Mouse (Mus musculus): Measurements from ENCODE around the gene Zkscan16.

Gene Zkscan16

GRCm38 (mm10) chr4:58935846-58936245, 7.6 kb upstream of the Zkscan16 start:
- peak; percentile 29 for DNase-seq (ENCODE audit: low read depth, low spot score)

DNA sequence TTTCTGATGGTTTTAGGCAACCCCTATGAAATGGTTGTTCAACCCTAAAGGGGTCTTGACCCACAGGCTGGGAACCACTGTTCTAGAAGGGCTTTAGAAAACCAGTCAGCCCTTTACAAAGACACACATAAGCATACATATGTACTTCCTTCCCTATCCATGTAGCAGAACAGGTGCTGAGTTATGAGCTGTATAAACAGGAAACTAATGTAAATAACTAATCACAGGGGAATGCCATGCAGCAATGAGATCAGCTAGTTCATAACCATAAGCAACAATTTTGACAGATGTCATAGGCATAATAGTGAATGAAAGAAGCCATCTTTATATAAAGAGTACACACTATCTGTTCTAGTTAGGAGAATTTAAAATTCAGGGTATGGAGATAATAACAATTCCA, 1.8 kb upstream of the Zkscan16 start:
- no peak for DNase-seq (ENCODE audit: low read depth, low spot score)

- no peak for DNase-seq (ENCODE audit: low read depth, low spot score)
These were observed 486 bp upstream of the Zkscan16 start for GRCm38 (mm10) chr4:58942942-58943341.

DNA sequence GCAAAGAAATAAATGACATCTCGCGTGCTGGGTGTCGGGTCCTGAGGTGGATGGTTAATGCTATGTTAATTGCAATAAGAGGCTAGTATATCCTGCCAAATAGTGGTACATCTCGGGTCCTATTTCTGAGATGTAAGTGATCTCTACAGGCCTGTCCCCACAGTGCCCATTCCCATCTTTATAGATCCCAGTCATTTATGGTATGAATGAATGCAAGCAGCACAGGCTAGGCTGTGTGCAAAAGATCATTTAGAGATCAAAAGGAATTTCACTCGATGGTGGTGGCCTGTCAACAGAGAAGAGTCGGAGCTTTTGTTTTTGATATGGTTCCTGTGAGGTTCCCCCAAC, 752 bp downstream of the Zkscan16 start:
- DNase-seq (ENCODE audit: low read depth, low spot score), result no peak

DNA sequence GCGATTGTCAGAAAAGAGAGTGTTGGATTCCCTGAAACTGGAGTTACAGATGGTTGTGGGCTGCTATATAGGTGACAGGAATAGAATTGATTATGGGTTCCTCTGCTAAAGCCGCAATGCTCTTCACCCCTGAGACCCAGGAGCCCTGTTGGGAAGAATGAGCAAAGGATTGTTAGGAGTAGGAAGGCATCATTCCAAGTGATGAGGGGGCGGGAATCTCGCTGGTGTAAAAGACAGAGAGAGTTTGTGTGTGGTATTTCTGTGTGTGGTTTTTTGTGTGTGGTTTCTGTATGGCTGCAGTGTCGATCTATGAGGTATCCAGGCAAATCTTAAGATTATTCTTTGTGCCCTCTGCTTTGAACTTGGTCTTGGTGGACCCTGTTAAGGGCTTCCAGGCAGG, 1.3 kb downstream of the Zkscan16 start:
- no peak for DNase-seq (ENCODE audit: low read depth, low spot score)

GRCm38 (mm10) chr4:58948391-58948790, 5.0 kb downstream of the Zkscan16 start:
- DNase-seq (ENCODE audit: low read depth, low spot score), result no peak

DNA sequence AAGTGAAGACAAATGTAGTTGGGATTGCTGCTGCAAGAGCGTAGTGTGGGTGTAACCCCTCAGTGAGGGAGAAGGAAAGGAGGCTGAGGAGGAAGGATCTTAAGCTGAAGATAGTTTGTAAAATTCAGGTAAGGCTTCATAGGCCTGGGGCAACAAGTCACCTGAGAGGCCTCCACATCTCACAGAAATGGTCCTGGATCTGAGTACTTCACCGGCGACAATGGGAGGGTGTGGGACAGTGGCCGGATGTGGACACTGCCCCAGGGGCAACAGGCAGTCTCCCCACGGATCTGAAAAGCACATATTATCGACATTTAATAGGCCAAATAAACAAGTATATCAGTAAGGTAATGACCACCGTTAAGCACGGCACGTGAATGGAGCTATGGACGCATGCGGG, 9.2 kb downstream of the Zkscan16 start:
- no peak for DNase-seq (ENCODE audit: low read depth, low spot score)

- DNase-seq (ENCODE audit: low read depth, low spot score), result no peak
These were observed 18.3 kb downstream of the Zkscan16 start for GRCm38 (mm10) chr4:58961719-58962118.

- DNase-seq (ENCODE audit: low read depth, low spot score), result no peak
These were observed 19.8 kb downstream of the Zkscan16 start for GRCm38 (mm10) chr4:58963271-58963670.

- no peak for DNase-seq (ENCODE audit: low read depth, low spot score)
These were observed 21.7 kb downstream of the Zkscan16 start for GRCm38 (mm10) chr4:58965136-58965535.

- DNase-seq (ENCODE audit: low read depth, low spot score), result no peak
These were observed 27.2 kb downstream of the Zkscan16 start for GRCm38 (mm10) chr4:58970678-58971077.

DNA sequence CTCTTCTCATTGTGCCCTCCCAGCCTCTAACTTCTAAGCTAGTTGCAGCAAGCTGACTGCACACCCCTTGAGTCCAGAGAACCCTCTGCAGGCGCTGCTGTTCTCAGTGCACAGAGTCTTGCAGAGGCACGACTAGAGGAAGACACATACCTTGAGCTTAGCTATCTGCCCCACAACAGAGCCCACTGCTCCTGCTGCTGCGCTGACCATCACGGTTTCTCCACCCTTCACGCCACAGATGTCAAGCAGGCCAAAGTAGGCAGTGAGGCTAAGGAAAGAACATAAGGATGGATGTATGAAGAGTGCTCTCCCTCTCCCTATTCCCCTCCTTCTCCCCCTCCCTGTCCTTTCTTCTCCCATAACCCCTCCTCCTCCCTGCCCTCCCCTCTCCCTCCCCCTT, 32.3 kb downstream of the Zkscan16 start:
- DNase-seq (ENCODE audit: low read depth, low spot score), result no peak

DNA sequence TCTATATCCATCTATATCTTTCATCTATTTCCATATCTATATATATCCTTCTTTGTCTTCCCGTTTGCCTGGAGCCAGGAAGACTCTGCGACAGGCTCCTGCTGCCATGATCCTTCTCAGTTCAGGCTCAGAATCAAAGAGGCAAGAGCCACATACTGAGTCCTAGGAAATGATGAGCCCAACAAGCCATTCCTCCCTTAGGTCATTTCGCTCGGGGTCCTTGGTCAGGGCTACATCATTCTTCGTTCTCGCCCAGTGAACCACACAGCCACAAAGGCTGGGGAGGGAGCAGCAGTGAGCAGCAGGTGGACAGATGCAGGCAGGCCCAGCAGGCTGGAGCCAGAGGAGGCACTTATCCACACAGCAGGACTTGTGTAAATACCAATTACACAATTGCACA, 38.0 kb downstream of the Zkscan16 start:
- DNase-seq (ENCODE audit: low read depth, low spot score), result no peak

DNA sequence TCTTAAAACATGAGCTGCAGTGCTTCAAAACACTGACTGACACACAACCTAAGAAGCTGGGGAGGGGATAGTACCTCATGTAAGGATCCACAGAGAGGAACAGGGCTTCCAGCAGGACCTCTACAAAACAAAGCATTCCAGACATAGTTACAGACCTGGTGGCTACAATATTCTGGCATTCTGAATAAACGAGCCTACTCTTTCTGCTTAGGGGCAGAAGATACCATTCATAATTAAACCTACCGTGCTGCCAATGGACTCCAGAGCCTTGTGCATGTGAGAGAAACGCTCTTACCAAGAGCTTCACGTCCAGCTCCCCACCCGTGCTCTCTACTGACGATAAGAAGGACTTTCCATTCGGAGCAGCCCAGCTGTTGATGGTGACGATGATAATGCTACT, 39.4 kb downstream of the Zkscan16 start:
- DNase-seq (ENCODE audit: low read depth, low spot score), result no peak

DNA sequence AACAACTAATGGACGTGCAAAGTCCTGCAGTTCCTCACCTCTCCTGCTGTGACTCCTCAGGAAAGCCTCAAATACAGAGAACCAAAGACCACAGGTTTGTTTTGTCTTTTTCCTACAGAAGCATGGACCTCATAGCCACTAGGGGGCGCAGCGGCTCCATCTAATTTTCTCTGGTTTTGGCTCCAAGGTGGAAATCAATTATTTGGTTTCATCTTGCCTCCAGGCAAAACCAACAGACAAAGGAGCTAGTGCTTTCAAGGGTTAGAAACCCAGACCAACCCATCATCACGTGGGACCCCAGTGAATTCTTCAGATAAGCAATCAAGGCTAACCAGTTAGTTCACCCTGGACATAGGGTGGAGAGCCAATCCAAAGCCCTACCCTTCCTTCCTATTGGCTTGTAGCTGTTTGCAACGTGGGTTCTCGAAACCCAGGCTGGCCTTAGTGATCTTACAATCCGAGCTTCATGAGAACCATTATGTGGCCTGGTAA, 41.8 kb downstream of the Zkscan16 start:
- peak; percentile 95 for DNase-seq (ENCODE audit: low read depth, low spot score)

DNA sequence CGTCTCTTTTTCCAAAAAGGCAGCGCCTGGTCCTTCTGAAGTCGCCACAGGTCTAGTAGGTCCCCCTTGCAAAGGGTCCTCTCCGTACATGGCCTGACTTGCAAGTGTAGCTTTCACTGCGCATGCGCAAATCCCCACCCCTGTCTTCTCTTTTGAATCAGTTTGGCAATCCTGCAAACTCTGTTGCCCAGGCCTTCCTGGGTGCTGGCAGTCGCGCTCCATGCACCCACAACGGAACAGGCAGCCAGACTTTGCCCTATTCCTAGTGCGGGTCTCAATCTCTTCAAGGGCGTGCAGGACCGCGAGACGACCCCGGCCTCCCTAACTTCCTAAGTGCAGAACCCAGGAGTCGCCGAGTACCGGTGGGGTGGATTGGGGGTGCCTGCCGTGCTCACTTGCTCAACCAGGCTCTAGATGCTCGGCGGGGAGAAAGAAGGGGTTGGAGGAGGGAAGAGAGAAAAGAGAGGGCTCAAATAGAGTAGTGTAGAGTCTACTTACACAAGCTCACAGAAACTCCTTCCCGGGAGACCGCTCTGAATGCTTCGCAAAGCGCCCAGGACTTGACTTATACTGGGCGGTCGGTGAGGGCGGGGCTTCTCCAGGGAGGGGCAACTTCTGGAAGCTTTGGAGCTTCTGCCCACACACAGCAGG, 43.2 kb downstream of the Zkscan16 start, which contains the start of gene Ptgr1:
Gene Ptgr1 (minus strand): TSS at position 580 of the 651 bp plus-strand sequence.
- DNase-seq (ENCODE audit: low read depth, low spot score), result peak; percentile 92

DNA sequence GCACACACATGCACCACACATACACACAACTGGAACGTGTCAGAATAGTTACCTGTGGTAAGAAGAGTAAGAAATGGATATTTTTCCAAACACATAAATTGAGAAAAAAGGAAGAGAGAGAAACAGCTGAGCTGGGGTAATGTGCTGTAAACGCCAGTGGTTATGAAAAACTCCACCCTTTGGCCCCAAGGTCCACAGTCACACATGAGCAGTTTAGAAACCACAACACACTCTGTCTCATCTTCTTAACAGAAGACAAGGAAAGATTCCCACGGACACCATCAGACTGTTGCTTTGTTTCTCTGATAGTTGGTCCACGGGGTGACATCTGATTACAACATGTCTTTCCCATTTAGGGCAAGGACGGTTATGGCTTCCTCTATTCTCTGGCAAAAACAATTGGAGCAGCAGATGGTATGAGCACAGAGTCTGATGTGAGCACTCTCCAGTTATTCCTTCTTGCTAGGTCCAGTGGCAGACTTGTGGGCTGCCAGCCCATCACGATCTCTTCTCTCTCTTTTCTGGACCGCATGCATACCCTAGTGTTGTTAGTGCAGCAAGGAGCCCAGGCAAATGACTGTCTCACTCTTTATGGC, 46.0 kb downstream of the Zkscan16 start:
- DNase-seq (ENCODE audit: low read depth, low spot score), result no peak

- DNase-seq (ENCODE audit: low read depth, low spot score), result peak; percentile 34
These were observed 47.4 kb downstream of the Zkscan16 start for GRCm38 (mm10) chr4:58990609-58991434.

- DNase-seq (ENCODE audit: low read depth, low spot score), result no peak
These were observed 48.8 kb downstream of the Zkscan16 start for GRCm38 (mm10) chr4:58992195-58992594.

GRCm38 (mm10) chr4:58994762-58995161, 51.3 kb downstream of the Zkscan16 start, which contains the start of gene Dnajc25:
TSS of gene Dnajc25 (plus strand) at chr4:58995062.
- DNase-seq (ENCODE audit: low read depth, low spot score), result peak; percentile 26

GRCm38 (mm10) chr4:58995251-58995693, 51.8 kb downstream of the Zkscan16 start:
- peak; percentile 54 for DNase-seq (ENCODE audit: low read depth, low spot score)

DNA sequence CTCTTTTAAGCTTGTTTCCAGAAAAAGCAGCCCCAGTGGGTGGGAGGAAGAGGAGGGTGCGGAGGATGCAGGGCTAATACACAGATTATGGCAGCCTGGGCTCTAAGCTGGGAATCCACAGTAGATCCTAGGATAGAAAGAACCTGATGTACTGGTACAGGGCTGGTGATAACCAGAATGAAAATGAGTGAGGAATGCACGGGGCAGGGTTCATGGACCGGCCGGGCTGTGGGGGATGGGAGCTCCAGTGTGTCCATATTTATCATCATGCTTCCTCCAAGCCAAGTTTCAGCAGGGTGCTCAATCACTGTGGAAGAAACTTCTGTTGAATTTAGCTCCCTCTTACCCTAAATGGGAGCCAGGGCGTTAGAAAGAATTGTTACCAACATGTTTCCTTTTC, 53.7 kb downstream of the Zkscan16 start:
- DNase-seq (ENCODE audit: low read depth, low spot score), result no peak
